Mouse (Mus musculus) midbrain, embryonic 15.5 days (tissue): ENCODE results near the gene Vmn1r41. TPM values are rescaled to one million over a fixed set of nuclear protein-coding genes. Genes with fewer than 3 reads are reported as not detected.

Experiments
- ATAC-seq: fragments of 200-750 bp; cut with Nextera tagmentation; replicated peaks from 2 replicates; pipeline ENCODE4 v1.8.0; 2017; ENCODE audit warnings: moderate TSS enrichment
- H3K27ac ChIP-seq: fragments of 300-500 bp; sonication (generic); 2 replicates; pipeline ENCODE4 v1.5.1; 2015; ENCODE audit warnings: mild to moderate bottlenecking, inconsistent platforms
- H3K27me3 ChIP-seq: fragments of 300-500 bp; sonication (generic); replicated peaks from 2 replicates; pipeline ENCODE4 v1.6.1; 2015; ENCODE audit warnings: inconsistent platforms
- H3K36me3 ChIP-seq: fragments of 300-500 bp; sonication (generic); replicated peaks from 2 replicates; pipeline ENCODE4 v1.6.1; 2015; ENCODE audit warnings: inconsistent platforms
- H3K4me1 ChIP-seq: fragments of 300-500 bp; sonication (generic); 2 replicates; pipeline ENCODE4 v1.6.1; 2015; ENCODE audit warnings: inconsistent platforms
- H3K4me2 ChIP-seq: fragments of 300-500 bp; sonication (generic); 2 replicates; pipeline ENCODE4 v1.6.1; 2015; ENCODE audit warnings: inconsistent platforms, mild to moderate bottlenecking, moderate library complexity
- H3K4me3 ChIP-seq: fragments of 300-500 bp; sonication (generic); 2 replicates; pipeline ENCODE4 v1.5.1; 2015; ENCODE audit warnings: mild to moderate bottlenecking, inconsistent platforms
- H3K9ac ChIP-seq: fragments of 300-500 bp; sonication (generic); 2 replicates; pipeline ENCODE4 v1.6.1; 2015; ENCODE audit warnings: mild to moderate bottlenecking, inconsistent platforms
- H3K9me3 ChIP-seq: fragments of 300-500 bp; sonication (generic); 2 replicates; pipeline ENCODE4 v1.6.1; 2016; ENCODE audit warnings: inconsistent platforms
- WGBS: fragments of 180-500 bp; shearing (Covaris S2); methylation state at CpG from one replicate; pipeline ENCODE4 v1.1.7; 2015; ENCODE audit warnings: mixed read lengths; 5-methylcytosine and 5-hydroxymethylcytosine counted together
- polyA plus RNA-seq: library from polyadenylated mRNA; unstranded; fragments of >200 nt; fragmentation: Nextera tagmentation; extraction: Ambion mirVana; gene quantifications from 2 replicates; pipeline ENCODE4 v1.2.1, GENCODE M21; 2015

Vmn1r41 gene
- not detected in 2 replicates for polyA plus RNA-seq

- Histone ChIP-seq H3K27ac (no peak within 1 kb of the TSS), H3K9ac (no peak within 1 kb of the TSS), H3K9me3 (no peaks in the 10 kb centered on the region), H3K27me3 (no peaks in the 10 kb centered on the region), H3K36me3 (no peaks in the 10 kb centered on the region), H3K4me1 (no peaks in the 10 kb centered on the region), H3K4me2 (no peak within 1 kb of the TSS), H3K4me3 (no peak within 1 kb of the TSS)
- ATAC-seq: no peak
Observed at GRCm38 (mm10) chr6:89740466-89740865, at the start of gene Vmn1r41. Gene Vmn1r41, plus strand, starts transcription at chr6:89740766.

- Histone ChIP-seq H3K9me3 (no peaks in the 10 kb centered on the region), H3K27ac (no peak overlapping the region), H3K4me3 (no peak overlapping the region), H3K4me2 (no peak overlapping the region), H3K9ac (no peak overlapping the region), H3K27me3 (no peaks in the 10 kb centered on the region), H3K4me1 (no peaks in the 10 kb centered on the region), H3K36me3 (no peaks in the 10 kb centered on the region)
- ATAC-seq: no peak
- 74% methylated on average over 2 of the region's 2 CpGs for WGBS
Observed at GRCm38 (mm10) chr6:89706624-89707023, 33.9 kb upstream of the Vmn1r41 start.

- Histone ChIP-seq H3K4me3 (no peak within 1 kb of the TSS), H3K27me3 (no peaks in the 10 kb centered on the region), H3K9ac (no peak within 1 kb of the TSS), H3K9me3 (no peaks in the 10 kb centered on the region), H3K4me1 (no peaks in the 10 kb centered on the region), H3K27ac (no peak within 1 kb of the TSS), H3K4me2 (no peak within 1 kb of the TSS), H3K36me3 (no peaks in the 10 kb centered on the region)
- ATAC-seq: no peak
- WGBS: 86% methylated on average over 4 of the region's 4 CpGs
Observed at GRCm38 (mm10) chr6:89707240-89707639, 33.3 kb upstream of the Vmn1r41 start, which contains the start of gene Vmn1r40. Gene Vmn1r40, plus strand, starts transcription at chr6:89707540.

- H3K4me1 ChIP-seq: no peaks in the 10 kb centered on the region
- no peak overlapping the region for H3K4me2 ChIP-seq
- no peak overlapping the region for H3K4me3 ChIP-seq
- no peaks in the 10 kb centered on the region for H3K9me3 ChIP-seq
- H3K36me3 ChIP-seq: no peaks in the 10 kb centered on the region
- no peaks in the 10 kb centered on the region for H3K27me3 ChIP-seq
- no peak for ATAC-seq
- H3K9ac ChIP-seq: no peak overlapping the region
- no peak overlapping the region for H3K27ac ChIP-seq
Observed at GRCm38 (mm10) chr6:89718051-89718450, 22.5 kb upstream of the Vmn1r41 start.

- Histone ChIP-seq H3K9me3 (no peaks in the 10 kb centered on the region), H3K36me3 (no peaks in the 10 kb centered on the region), H3K27me3 (no peaks in the 10 kb centered on the region), H3K27ac (no peak overlapping the region), H3K4me1 (no peaks in the 10 kb centered on the region), H3K4me2 (no peak overlapping the region), H3K4me3 (no peak overlapping the region), H3K9ac (no peak overlapping the region)
- ATAC-seq: no peak
Observed at GRCm38 (mm10) chr6:89742811-89743210, 2.2 kb downstream of the Vmn1r41 start.

GRCm38 (mm10) chr6:89790231-89790630 lies 49.7 kb downstream of the Vmn1r41 start:
- no peaks in the 10 kb centered on the region for H3K27me3 ChIP-seq
- H3K9me3 ChIP-seq: no peaks in the 10 kb centered on the region
- H3K9ac ChIP-seq: no peak overlapping the region
- H3K4me1 ChIP-seq: no peaks in the 10 kb centered on the region
- H3K4me2 ChIP-seq: no peak overlapping the region
- H3K27ac ChIP-seq: no peak overlapping the region
- no peak for ATAC-seq
- no peaks in the 10 kb centered on the region for H3K36me3 ChIP-seq
- no peak overlapping the region for H3K4me3 ChIP-seq

Other genes starting within 250 kb of the Vmn1r41 start
- 173 and 185 TPM in 2 replicates for gene Chchd6, start 145.1 kb upstream of the Vmn1r41 start, polyA plus RNA-seq
- 16.7 and 16.8 TPM in 2 replicates for gene Txnrd3, start 96.8 kb upstream of the Vmn1r41 start, polyA plus RNA-seq
- not detected in 2 replicates for gene Vmn1r40, start 33.2 kb upstream of the Vmn1r41 start, polyA plus RNA-seq
- gene Vmn1r42, start 135.6 kb downstream of the Vmn1r41 start, polyA plus RNA-seq: not detected in 2 replicates
- not detected in 2 replicates for gene Vmn1r43, start 135.6 kb downstream of the Vmn1r41 start, polyA plus RNA-seq
- not detected in 2 replicates for gene Vmn1r44, start 142.9 kb downstream of the Vmn1r41 start, polyA plus RNA-seq
- gene Vmn1r45, start 199.8 kb downstream of the Vmn1r41 start, polyA plus RNA-seq: not detected in 2 replicates
- gene Vmn1r46, start 228.5 kb downstream of the Vmn1r41 start, polyA plus RNA-seq: not detected in 2 replicates